Mouse (Mus musculus): ENCODE data around the gene Kank2. TPM values are rescaled to one million over a fixed set of nuclear protein-coding genes. Genes with fewer than 3 reads are reported as not detected.

The Kank2 gene
- total RNA-seq (2012; rRNA removed) (1.6 and 2.3 TPM in 2 replicates), total RNA-seq (2014; rRNA removed) (0.09 and 0.14 TPM in 2 replicates), polyA plus RNA-seq (2012; ENCODE audit: insufficient read length, low read depth) (0.60 and 0.63 TPM in 2 replicates)

GRCm38 (mm10) chr9:21798345-21799009 lies at the start of gene Kank2:
Kank2 (minus strand) TSS chr9:21798744.
- Histone ChIP-seq H3K27ac (ENCODE audit: insufficient read depth, low read depth) (no peak within 1 kb of the TSS), H3K79me2 (replicated peaks; ENCODE audit: control insufficient read depth, extremely low read depth, insufficient read depth, poor library complexity, severe bottlenecking) (no peaks in the 10 kb centered on the region), H3K9ac (ENCODE audit: insufficient read depth, low read depth) (peak within 1 kb of the TSS; percentile 54), H3K9me3 (replicated peaks; ENCODE audit: low read length) (no peaks in the 10 kb centered on the region), H3K4me2 (ENCODE audit: insufficient read depth, low read depth, poor library complexity, severe bottlenecking) (peak within 1 kb of the TSS; percentile 93), H3K4me3 (replicated peaks in 1 of 3; ENCODE audit: low read depth in 2 of 3, low read length in 2 of 3, poor library complexity in 1 of 3) (peak within 1 kb of the TSS; percentile 58 to 66 (median 60)), H3K36me3 (replicated peaks in 1 of 2; ENCODE audit: control insufficient read depth in 1 of 2, insufficient read depth in 1 of 2, low read length in 1 of 2) (peaks cover 0 to 5% of the 10 kb centered on the region in 2 experiments), H3K4me1 (ENCODE audit: control insufficient read depth in 1 of 2, insufficient read depth in 2 of 2) (peaks cover 0 to 15% of the 10 kb centered on the region in 2 experiments; a peak in 2 of 4 replicates), H3K27me3 (replicated peaks) (peaks cover 28% of the 10 kb centered on the region)
- TF ChIP-seq JUN (IDR thresholded peaks at IDR 0.05; ENCODE audit: insufficient read depth, low read depth, low read length) (no peak), ZMIZ1 (IDR thresholded peaks at IDR 0.05; ENCODE audit: low read depth, low read length) (no peak), TCF12 (IDR thresholded peaks at IDR 0.05; ENCODE audit: low read depth, low read length) (peak; percentile 42; the same call in 1 of the 2 replicates), KAT2A (IDR thresholded peaks at IDR 0.05; ENCODE audit: insufficient replicate concordance, low read length) (no peak), ZKSCAN1 (IDR thresholded peaks at IDR 0.05; ENCODE audit: borderline replicate concordance, low read depth, low read length) (no peak), ZC3H11A (IDR thresholded peaks at IDR 0.05; ENCODE audit: low read depth, low read length) (no peak), RAD21 (IDR thresholded peaks at IDR 0.05; ENCODE audit: low read depth, low read length) (no peak), MYC (IDR thresholded peaks at IDR 0.05; ENCODE audit: low read depth, low read length) (no peak), BHLHE40 (IDR thresholded peaks at IDR 0.05; ENCODE audit: low read depth, low read length) (peak; percentile 6; the same call in 1 of the 2 replicates), USF2 (conservative IDR thresholded peaks at IDR 0.05; ENCODE audit: low read depth, low read length) (no peak), NELFE (IDR thresholded peaks at IDR 0.05; ENCODE audit: low read depth, low read length) (no peak), MXI1 (IDR thresholded peaks at IDR 0.05; ENCODE audit: low read depth, low read length) (peak; percentile 14; the same call in 1 of the 2 replicates), SIN3A (IDR thresholded peaks at IDR 0.05; ENCODE audit: low read length) (peak; percentile 52; the same call in 1 of the 2 replicates), POLR2A (IDR thresholded peaks at IDR 0.05; ENCODE audit: low read depth, low read length) (peak; percentile 56), ELF1 (IDR thresholded peaks at IDR 0.05; ENCODE audit: low read depth, low read length) (no peak), EP300 (IDR thresholded peaks at IDR 0.05; ENCODE audit: low read length) (no peak), RCOR1 (conservative IDR thresholded peaks at IDR 0.05; ENCODE audit: low read depth, low read length) (no peak), MAFK (IDR thresholded peaks at IDR 0.05; ENCODE audit: insufficient replicate concordance, low read length) (no peak), ETS1 (conservative IDR thresholded peaks at IDR 0.05; ENCODE audit: low read depth, low read length) (no peak), ZNF384 (IDR thresholded peaks at IDR 0.05; ENCODE audit: low read depth, low read length) (no peak), MAZ (IDR thresholded peaks at IDR 0.05; ENCODE audit: low read depth, low read length) (0 out of 2 replicates have a peak, but pooled peaks have one; percentile 24), SMC3 (IDR thresholded peaks at IDR 0.05; ENCODE audit: low read depth, low read length) (no peak), NRF1 (IDR thresholded peaks at IDR 0.05; ENCODE audit: low read depth, low read length) (no peak)
- DNase-seq (ENCODE audit: extremely low read depth) = peak; percentile 49
- in situ Hi-C loops (cut with MboI; ENCODE audit: low pct_ligation_motif_present, low pct_unique_long_range_greater_than_20kb, low sequenced_read_pairs) (no loop called here), dilution Hi-C loops (cut with MboI; ENCODE audit: extremely low pct_ligation_motif_present, extremely low pct_unique_long_range_greater_than_20kb, low sequenced_read_pairs) (no loop called here)
